Mouse (Mus musculus): ENCODE measurements around the gene Apol11b. TPM values are rescaled to one million over a fixed set of nuclear protein-coding genes. Genes with fewer than 3 reads are reported as not detected.

Apol11b gene
- total RNA-seq, 2 experiments from 2014 or later, result 2.5 to 2.8 TPM

Other genes starting within 250 kb of the Apol11b start
- under 1 TPM in 1 of 2 experiments, not detected in 1; 0.13 TPM for gene Apol7a, start 244.2 kb downstream of the Apol11b start, total RNA-seq (2021)
- under 1 TPM; 0.30 to 0.62 TPM for gene Apol9a, start 232.2 kb downstream of the Apol11b start, total RNA-seq (2021)
- under 1 TPM in 1 of 2 experiments, not detected in 1; 0.31 TPM for gene Apol7b, start 195.8 kb downstream of the Apol11b start, total RNA-seq (2021)
- gene Apol10a, start 166.2 kb downstream of the Apol11b start, total RNA-seq (2021), result not detected
- not detected for gene Apol11a, start 135.0 kb downstream of the Apol11b start, total RNA-seq (2021)
- 1 to 10 TPM in 1 of 2 experiments, not detected in 1; 2.8 TPM for gene Apol7c, start 110.0 kb downstream of the Apol11b start, total RNA-seq (2021)
- gene 1700025B11Rik, start 81.4 kb downstream of the Apol11b start, total RNA-seq (2021), result not detected
- 1 to 10 TPM in 1 of 2 experiments, under 1 TPM in 1; 0.69 to 3.9 TPM for gene Apol10b, start 47.2 kb downstream of the Apol11b start, total RNA-seq (2021)
- not detected for gene Gm36245, start 44.0 kb downstream of the Apol11b start, total RNA-seq (2021)
- under 1 TPM in 1 of 2 experiments, not detected in 1; 0.28 TPM for gene Apol7e, start 55.6 kb upstream of the Apol11b start, total RNA-seq (2021)
- gene Apol9b, start 85.8 kb upstream of the Apol11b start, total RNA-seq (2021), result under 1 TPM in 1 of 2 experiments, not detected in 1; 0.46 TPM
- gene Apol8, start 113.7 kb upstream of the Apol11b start, total RNA-seq (2021), result not detected
- 100 to 1,000 TPM; 117 to 119 TPM for gene Myh9, start 198.9 kb upstream of the Apol11b start, total RNA-seq (2021)

All from heart, adult 18-20 months (tissue).